Mouse (Mus musculus) hindbrain, embryonic 13.5 days (tissue): ENCODE measurements around the gene Atxn2. TPM values are rescaled to one million over a fixed set of nuclear protein-coding genes. Genes with fewer than 3 reads are reported as not detected.
"Not testable (repeated sequence)": the region's sequence is repeated elsewhere in the genome, so short reads cannot be mapped to it uniquely, and the experiment has no call there.

Experiments
- ATAC-seq: fragments of 200-750 bp; cut with Nextera tagmentation; 2 replicates; pipeline ENCODE4 v1.8.0; 2017; ENCODE audit warnings: moderate TSS enrichment; ENCODE audit not compliant: low FRiP score
- H3K27ac ChIP-seq: fragments of 300-500 bp; sonication (generic); 2 replicates; pipeline ENCODE4 v1.5.1; 2015; ENCODE audit warnings: inconsistent platforms, mild to moderate bottlenecking, moderate library complexity
- H3K27me3 ChIP-seq: fragments of 300-500 bp; sonication (generic); 2 replicates; pipeline ENCODE4 v1.6.1; 2015; ENCODE audit warnings: mild to moderate bottlenecking, inconsistent platforms
- H3K36me3 ChIP-seq: fragments of 300-500 bp; sonication (generic); 2 replicates; pipeline ENCODE4 v1.6.1; 2015; ENCODE audit warnings: mild to moderate bottlenecking, inconsistent platforms
- H3K4me1 ChIP-seq: fragments of 300-500 bp; sonication (generic); replicated peaks from 2 replicates; pipeline ENCODE4 v1.6.1; 2015; ENCODE audit warnings: inconsistent platforms
- H3K4me2 ChIP-seq: fragments of 300-500 bp; sonication (generic); 2 replicates; pipeline ENCODE4 v1.6.1; 2015; ENCODE audit warnings: inconsistent platforms, mild to moderate bottlenecking, moderate library complexity
- H3K4me3 ChIP-seq: fragments of 300-500 bp; sonication (generic); 2 replicates; pipeline ENCODE4 v1.5.1; 2015; ENCODE audit warnings: mild to moderate bottlenecking, inconsistent platforms
- H3K9ac ChIP-seq: fragments of 300-500 bp; sonication (generic); 2 replicates; pipeline ENCODE4 v1.6.1; 2015; ENCODE audit warnings: mild to moderate bottlenecking, inconsistent platforms
- H3K9me3 ChIP-seq: fragments of 300-500 bp; sonication (generic); 2 replicates; pipeline ENCODE4 v1.6.1; 2016; ENCODE audit warnings: inconsistent platforms
- WGBS: fragments of 180-500 bp; shearing (Covaris S2); methylation state at CpG from one replicate; pipeline ENCODE4 v1.1.7; 2015; 5-methylcytosine and 5-hydroxymethylcytosine counted together
- polyA plus RNA-seq: library from polyadenylated mRNA; unstranded; fragments of >200 nt; fragmentation: Nextera tagmentation; extraction: Ambion mirVana; gene quantifications from 2 replicates; pipeline ENCODE4 v1.2.1, GENCODE M21; 2015

The Atxn2 gene
- polyA plus RNA-seq, 1 experiment from 2014 or later = 68.3 TPM

GRCm38 (mm10) chr5:121842665-121843118, 131.6 kb downstream of the Atxn2 start:
- peaks cover 76% of the 10 kb centered on the region for H3K27me3 ChIP-seq
- 1% methylated on average over 33 of the region's 33 CpGs for WGBS
- peak overlapping the region; percentile 68 for H3K9ac ChIP-seq
- H3K27ac ChIP-seq = no peak overlapping the region; the same call in 1 of the 2 replicates
- H3K4me3 ChIP-seq = peak overlapping the region; percentile 46
- peak overlapping the region; percentile 70 for H3K4me2 ChIP-seq
- no peaks in the 10 kb centered on the region for H3K36me3 ChIP-seq
- peak; percentile 60 for ATAC-seq
- no peaks in the 10 kb centered on the region for H3K9me3 ChIP-seq
- peaks cover 27% of the 10 kb centered on the region for H3K4me1 ChIP-seq

GRCm38 (mm10) chr5:121843138-121843905, 132.2 kb downstream of the Atxn2 start:
- Histone ChIP-seq H3K27me3 (peaks cover 70% of the 10 kb centered on the region), H3K9ac (peak overlapping the region; percentile 68; the same call in 1 of the 2 replicates), H3K9me3 (no peaks in the 10 kb centered on the region), H3K4me1 (peaks cover 27% of the 10 kb centered on the region), H3K36me3 (no peaks in the 10 kb centered on the region), H3K27ac (no peak overlapping the region), H3K4me2 (peak overlapping the region; percentile 70), H3K4me3 (peak overlapping the region; percentile 46; the same call in 1 of the 2 replicates)
- 0 out of 2 replicates have a peak, but pooled peaks have one; percentile 6 for ATAC-seq
- 18% methylated on average over 17 of the region's 17 CpGs for WGBS

- H3K9ac ChIP-seq = no peak overlapping the region
- ATAC-seq = no peak
- 42% methylated on average over 4 of the region's 4 CpGs for WGBS
- no peaks in the 10 kb centered on the region for H3K36me3 ChIP-seq
- peaks cover 52% of the 10 kb centered on the region for H3K27me3 ChIP-seq
- H3K27ac ChIP-seq = no peak overlapping the region
- H3K4me2 ChIP-seq = no peak overlapping the region
- no peaks in the 10 kb centered on the region for H3K9me3 ChIP-seq
- H3K4me3 ChIP-seq = no peak overlapping the region
- H3K4me1 ChIP-seq = peaks cover 33% of the 10 kb centered on the region
These were observed 134.2 kb downstream of the Atxn2 start for GRCm38 (mm10) chr5:121845361-121845760.

- Histone ChIP-seq H3K9ac (no peak overlapping the region), H3K4me3 (no peak overlapping the region), H3K27me3 (peaks cover 44% of the 10 kb centered on the region), H3K4me1 (peaks cover 42% of the 10 kb centered on the region), H3K27ac (no peak overlapping the region), H3K9me3 (no peaks in the 10 kb centered on the region), H3K4me2 (no peak overlapping the region), H3K36me3 (peaks cover 3% of the 10 kb centered on the region)
- no peak for ATAC-seq
- 87% methylated on average over 11 of the region's 11 CpGs for WGBS
These were observed 135.2 kb downstream of the Atxn2 start for GRCm38 (mm10) chr5:121846322-121846721.

- H3K9ac ChIP-seq, ATAC-seq, H3K4me2 ChIP-seq, H3K9me3 ChIP-seq, H3K4me3 ChIP-seq, H3K27ac ChIP-seq: not testable (repeated sequence)
- 76% methylated on average over 3 of the region's 3 CpGs for WGBS
- Histone ChIP-seq H3K27me3 (peaks cover 35% of the 10 kb centered on the region), H3K4me1 (peaks cover 45% of the 10 kb centered on the region), H3K36me3 (peaks cover 12% of the 10 kb centered on the region)
These were observed 136.1 kb downstream of the Atxn2 start for GRCm38 (mm10) chr5:121847269-121847668.

GRCm38 (mm10) chr5:121848035-121848519, 136.9 kb downstream of the Atxn2 start:
- WGBS = under 1% methylated on average over 17 of the region's 17 CpGs
- ATAC-seq = no peak
- Histone ChIP-seq H3K27me3 (peaks cover 27% of the 10 kb centered on the region), H3K4me2 (peak overlapping the region; percentile 72), H3K27ac (peak overlapping the region; percentile 70), H3K4me3 (peak overlapping the region; percentile 85), H3K9ac (peak overlapping the region; percentile 90), H3K4me1 (peaks cover 38% of the 10 kb centered on the region), H3K36me3 (peaks cover 20% of the 10 kb centered on the region), H3K9me3 (no peaks in the 10 kb centered on the region)

GRCm38 (mm10) chr5:121848743-121849142, 137.6 kb downstream of the Atxn2 start, which contains the start of gene Pheta1:
Gene Pheta1, plus strand, starts transcription at chr5:121848984.
- peak within 1 kb of the TSS; percentile 70 for H3K27ac ChIP-seq

GRCm38 (mm10) chr5:121849478-121850349, 138.6 kb downstream of the Atxn2 start:
- no peak for ATAC-seq
- H3K9me3 ChIP-seq = no peaks in the 10 kb centered on the region
- H3K36me3 ChIP-seq = peaks cover 33% of the 10 kb centered on the region
- H3K27me3 ChIP-seq = peaks cover 11% of the 10 kb centered on the region
- peak overlapping the region; percentile 72 for H3K4me2 ChIP-seq
- 44% methylated on average over 20 of the region's 20 CpGs for WGBS
- peaks cover 50% of the 10 kb centered on the region for H3K4me1 ChIP-seq
- peak overlapping the region; percentile 90 for H3K9ac ChIP-seq
- peak overlapping the region; percentile 85 for H3K4me3 ChIP-seq
- H3K27ac ChIP-seq = peak overlapping the region; percentile 58

More at GRCm38 (mm10) chr5:121848743-121849142, 137.6 kb downstream of the Atxn2 start, which contains the start of gene Pheta1:
- Histone ChIP-seq H3K4me3 (peak within 1 kb of the TSS; percentile 85), H3K4me2 (peak within 1 kb of the TSS; percentile 72), H3K4me1 (peaks cover 40% of the 10 kb centered on the region), H3K9me3 (no peaks in the 10 kb centered on the region), H3K36me3 (peaks cover 27% of the 10 kb centered on the region), H3K27me3 (peaks cover 20% of the 10 kb centered on the region), H3K9ac (peak within 1 kb of the TSS; percentile 90)
- peak; percentile 91 for ATAC-seq
- 0% methylated on average over 42 of the region's 42 CpGs for WGBS

- Histone ChIP-seq H3K4me1 (peaks cover 46% of the 10 kb centered on the region), H3K4me3 (no peak overlapping the region), H3K27ac (peak overlapping the region; percentile 52; the same call in 1 of the 2 replicates)
These were observed 142.4 kb downstream of the Atxn2 start for GRCm38 (mm10) chr5:121853368-121854051.

GRCm38 (mm10) chr5:121854768-121855167, 143.6 kb downstream of the Atxn2 start:
- no peak for ATAC-seq
- peak overlapping the region; percentile 52 for H3K27ac ChIP-seq
- no peak overlapping the region for H3K4me3 ChIP-seq
- H3K4me1 ChIP-seq = peaks cover 40% of the 10 kb centered on the region
- H3K9me3 ChIP-seq = no peaks in the 10 kb centered on the region
- H3K27me3 ChIP-seq = no peaks in the 10 kb centered on the region
- no peak overlapping the region for H3K4me2 ChIP-seq
- H3K9ac ChIP-seq = no peak overlapping the region
- whole genome bisulfite sequencing = 45% methylated on average over 10 of the region's 10 CpGs
- peaks cover 48% of the 10 kb centered on the region for H3K36me3 ChIP-seq

More at GRCm38 (mm10) chr5:121853368-121854051, 142.4 kb downstream of the Atxn2 start:
- peaks cover 41% of the 10 kb centered on the region for H3K36me3 ChIP-seq
- H3K27me3 ChIP-seq = no peaks in the 10 kb centered on the region
- H3K4me2 ChIP-seq = no peak overlapping the region
- 83% methylated on average over 9 of the region's 9 CpGs for WGBS
- no peak for ATAC-seq
- H3K9me3 ChIP-seq = no peaks in the 10 kb centered on the region
- peak overlapping the region; percentile 13; the same call in 1 of the 2 replicates for H3K9ac ChIP-seq

GRCm38 (mm10) chr5:121856740-121857139, 145.6 kb downstream of the Atxn2 start:
- no peak overlapping the region for H3K4me2 ChIP-seq
- H3K9me3 ChIP-seq = no peaks in the 10 kb centered on the region
- no peak overlapping the region for H3K27ac ChIP-seq
- peaks cover 61% of the 10 kb centered on the region for H3K36me3 ChIP-seq
- no peak overlapping the region for H3K4me3 ChIP-seq
- H3K4me1 ChIP-seq = peaks cover 21% of the 10 kb centered on the region
- ATAC-seq = no peak
- WGBS = 86% methylated on average over 11 of the region's 11 CpGs
- H3K27me3 ChIP-seq = no peaks in the 10 kb centered on the region
- H3K9ac ChIP-seq = no peak overlapping the region
